Mouse (Mus musculus) granulocyte monocyte progenitor cell, adult 5-6 weeks (primary cell): ENCODE measurements around the gene Bloc1s1. TPM values are rescaled to one million over a fixed set of nuclear protein-coding genes. Genes with fewer than 3 reads are reported as not detected.

Experiments
- ATAC-seq: replicated peaks from 2 replicates; pipeline ENCODE4 v1.8.0; 2016; ENCODE audit warnings: mild to moderate bottlenecking, moderate TSS enrichment, inconsistent platforms; ENCODE audit not compliant: poor library complexity, severe bottlenecking
- total RNA-seq, 2 experiments: library from RNA; stranded (forward) in 1 of 2; stranded (reverse) in 1 of 2; fragments of 200-712, 200-1000 nt in 1 of 2; fragments of >200 nt in 1 of 2; fragmentation: Nextera tagmentation in 1 of 2; gene quantifications; 2 replicates each; pipeline ENCODE4 v1.2.3; 2014 to 2017

Gene Bloc1s1
- total RNA-seq (2014; fragmentation: Nextera tagmentation), result 124 and 140 TPM in 2 replicates
- total RNA-seq (2017), result 71.3 and 86.4 TPM in 2 replicates

GRCm38 (mm10) chr10:128923935-128924334, at the start of gene Bloc1s1:
Gene Bloc1s1, minus strand, starts transcription at chr10:128924035.
- peak; percentile 2; the same call in 1 of the 2 replicates for ATAC-seq

GRCm38 (mm10) chr10:128972841-128973240, 49.0 kb upstream of the Bloc1s1 start:
- ATAC-seq, result no peak

DNA sequence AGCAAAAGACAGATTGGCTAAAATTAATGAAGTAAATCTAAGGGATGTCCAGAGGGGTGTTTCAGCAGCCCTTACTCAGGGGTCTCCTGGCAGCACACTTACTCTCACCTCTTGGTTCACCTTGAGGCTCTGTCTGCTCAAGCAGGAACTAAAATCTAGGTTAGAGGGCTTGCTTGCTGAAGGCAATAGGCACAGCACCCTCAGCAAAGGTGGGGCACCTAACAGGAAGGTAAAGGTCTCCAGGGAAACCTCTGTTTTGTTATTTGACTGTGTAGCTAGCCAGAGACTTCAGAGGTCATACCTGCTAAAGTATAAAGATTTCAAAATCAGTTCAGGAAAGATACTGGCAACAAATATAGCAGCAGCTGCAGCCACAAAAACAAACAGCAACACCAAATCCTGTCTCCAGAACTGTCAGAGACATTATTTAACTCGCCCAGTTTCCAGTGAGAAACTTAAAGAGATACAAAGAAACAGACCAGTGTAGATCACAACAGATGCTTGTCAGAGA, 47.0 kb upstream of the Bloc1s1 start:
- no peak for ATAC-seq

- no peak for ATAC-seq
These were observed 44.5 kb upstream of the Bloc1s1 start for GRCm38 (mm10) chr10:128968341-128968749.

DNA sequence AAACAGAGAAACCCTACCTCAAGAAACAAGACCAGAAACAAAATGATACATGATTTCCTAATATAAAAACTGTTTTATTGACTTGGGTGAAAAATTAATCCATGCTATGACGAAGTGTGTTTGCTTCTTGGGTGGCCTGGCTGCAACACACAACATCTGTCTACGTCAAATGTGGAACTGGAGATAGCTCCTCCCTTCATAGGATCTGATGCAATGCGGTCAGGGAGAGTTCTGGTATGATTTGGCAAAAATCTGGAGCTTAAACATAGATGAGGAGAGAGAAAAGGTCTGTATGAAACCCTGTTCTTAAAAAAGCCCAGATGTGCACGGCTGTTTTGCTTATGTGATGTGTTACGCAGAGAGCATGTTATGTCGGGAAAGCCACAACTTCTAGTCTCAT, 42.0 kb upstream of the Bloc1s1 start:
- peak; percentile 98 for ATAC-seq

DNA sequence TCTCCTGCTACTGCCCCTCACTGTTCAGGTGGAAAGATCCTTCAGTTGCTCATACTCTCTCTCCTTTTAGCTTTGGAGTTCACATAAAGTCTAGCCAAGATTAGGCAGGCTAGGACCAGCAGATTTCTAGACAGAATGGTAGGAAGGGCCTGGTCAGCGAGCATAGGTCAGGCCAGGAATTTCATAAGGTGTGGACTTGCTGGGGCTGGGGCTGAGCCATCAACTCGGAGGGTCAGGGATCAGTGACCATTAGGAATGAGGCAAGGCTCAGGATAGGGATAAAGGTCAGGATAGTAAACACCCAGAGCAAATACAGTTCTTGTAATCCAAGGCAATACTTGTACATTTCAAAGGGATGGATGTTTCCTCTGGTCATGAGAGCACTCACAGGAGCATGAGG, 41.1 kb upstream of the Bloc1s1 start:
- ATAC-seq, result no peak

DNA sequence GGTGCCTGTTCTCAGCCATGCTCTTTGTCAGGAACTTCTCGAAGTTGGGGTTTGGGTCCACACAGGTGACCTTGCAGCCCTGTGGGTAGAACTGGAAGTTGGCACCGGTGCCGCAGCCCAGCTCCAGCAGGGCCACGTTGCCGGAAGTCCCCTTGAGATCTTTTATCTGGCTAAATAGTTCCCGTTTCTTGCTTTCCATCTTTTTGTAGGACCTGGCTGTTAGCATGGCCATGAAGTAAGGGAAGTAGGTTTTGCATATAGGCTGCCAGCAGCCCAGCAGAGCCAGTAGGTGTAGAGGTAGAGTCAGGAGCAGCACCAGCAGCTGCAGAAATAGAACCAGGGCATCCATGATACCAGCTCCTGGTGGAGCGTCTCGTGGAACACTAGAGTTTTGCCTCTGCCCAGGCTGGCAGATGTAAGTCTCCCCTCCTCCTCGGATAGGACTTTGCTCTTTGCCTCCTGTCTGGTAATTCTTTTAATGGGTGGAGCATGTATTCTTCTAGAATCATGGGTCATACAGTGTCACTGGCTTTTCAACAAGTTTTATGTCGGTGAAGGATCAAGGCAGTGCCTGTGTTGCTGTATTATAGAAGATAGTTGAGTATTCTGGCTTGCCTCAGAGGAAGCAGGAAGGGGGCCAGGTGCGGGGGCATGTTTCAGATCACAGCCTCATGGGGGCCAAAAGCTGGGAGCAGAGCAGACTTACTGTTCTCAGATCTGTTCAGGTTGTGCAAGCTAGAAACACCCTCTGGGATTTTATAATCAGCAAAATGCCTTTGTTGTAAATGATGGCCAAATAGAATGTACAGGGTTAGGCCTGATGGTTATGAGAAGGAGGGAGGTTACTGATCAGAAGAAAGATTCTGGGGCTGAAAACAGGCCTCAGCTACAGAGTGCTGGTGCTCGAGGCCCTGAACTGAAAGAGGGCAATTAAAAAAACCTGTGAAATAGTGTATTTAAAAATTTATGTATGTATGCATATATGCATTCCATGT, 37.1 kb upstream of the Bloc1s1 start, which contains the start of gene Mettl7b:
Mettl7b (minus strand) TSS at position 399 of the 995 bp plus-strand sequence.
- ATAC-seq, result peak; percentile 68

DNA sequence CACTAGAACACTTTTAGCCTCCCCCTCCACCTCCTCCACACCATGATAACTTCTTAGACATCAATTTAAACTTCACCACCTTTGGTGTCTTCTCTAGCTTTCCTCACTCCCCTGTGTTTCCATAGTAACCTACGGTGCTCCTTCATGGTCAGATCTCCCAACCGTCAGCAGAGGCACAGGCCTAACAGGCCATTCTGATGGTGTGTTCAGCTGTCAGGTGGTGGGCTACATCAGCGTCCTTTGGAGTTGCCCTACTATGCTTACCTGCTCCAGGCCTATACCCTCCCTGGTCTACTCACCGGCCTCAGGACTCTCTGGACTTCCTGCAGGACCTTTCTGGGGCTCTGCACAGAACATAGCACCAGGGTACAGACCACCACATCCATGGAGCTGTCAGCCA, 36.3 kb upstream of the Bloc1s1 start:
- no peak for ATAC-seq

- no peak for ATAC-seq
These were observed 34.5 kb upstream of the Bloc1s1 start for GRCm38 (mm10) chr10:128958340-128958739.

DNA sequence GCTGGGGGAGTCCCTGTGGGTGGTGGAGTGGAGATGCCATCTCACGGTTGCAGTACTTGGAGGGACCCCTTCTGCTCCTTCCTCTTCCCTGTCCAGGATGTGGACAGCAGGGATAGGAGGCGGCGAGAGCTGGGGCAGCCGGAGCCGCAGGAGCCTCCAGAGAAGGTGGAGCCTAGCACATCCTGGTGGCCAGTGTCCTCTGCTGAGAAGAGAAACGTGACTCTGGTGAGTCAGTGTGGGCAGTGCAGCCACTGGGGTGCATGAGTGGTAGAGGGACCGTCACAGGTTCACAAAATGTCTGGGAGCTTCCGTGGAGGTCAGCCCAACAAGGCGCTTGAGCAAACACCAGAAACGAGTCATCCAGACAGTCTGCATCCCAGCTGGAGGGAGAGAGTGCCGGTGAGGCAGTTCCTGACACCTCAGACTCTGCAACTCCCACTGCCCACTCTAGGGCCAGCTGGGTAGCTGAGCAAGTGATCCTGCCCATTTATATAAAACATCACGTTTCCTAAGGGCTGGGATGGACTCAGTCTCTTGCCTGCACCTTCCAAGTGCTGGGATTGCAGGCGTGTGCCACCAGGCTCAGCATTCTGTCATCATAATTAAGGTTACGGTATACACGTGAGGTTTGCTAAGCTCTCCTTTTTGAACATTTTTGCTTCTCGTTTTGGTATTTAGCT, 26.5 kb upstream of the Bloc1s1 start:
- 0 out of 2 replicates have a peak, but pooled peaks have one; percentile 3 for ATAC-seq

- no peak for ATAC-seq
These were observed 23.7 kb upstream of the Bloc1s1 start for GRCm38 (mm10) chr10:128947496-128947895.

DNA sequence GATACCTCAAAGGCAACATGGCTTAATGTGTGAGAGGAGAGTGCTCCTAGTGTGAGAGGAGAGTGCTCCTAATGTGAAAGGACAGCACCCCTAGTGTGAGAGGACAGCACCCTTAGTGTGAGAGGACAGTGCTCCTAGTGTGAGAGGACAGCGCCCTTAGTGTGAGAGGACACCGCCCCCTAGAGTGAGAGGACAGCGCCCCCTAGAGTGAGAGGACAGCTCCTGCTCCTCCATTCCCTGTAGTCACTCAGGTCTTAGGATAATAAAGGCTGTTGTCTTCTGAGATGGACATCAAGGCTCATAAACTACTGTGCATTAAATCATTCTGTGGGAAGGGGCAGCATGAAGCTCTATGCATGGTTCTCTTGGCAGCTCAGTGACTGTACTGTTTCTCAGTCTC, 21.8 kb upstream of the Bloc1s1 start:
- ATAC-seq, result peak; percentile 82

DNA sequence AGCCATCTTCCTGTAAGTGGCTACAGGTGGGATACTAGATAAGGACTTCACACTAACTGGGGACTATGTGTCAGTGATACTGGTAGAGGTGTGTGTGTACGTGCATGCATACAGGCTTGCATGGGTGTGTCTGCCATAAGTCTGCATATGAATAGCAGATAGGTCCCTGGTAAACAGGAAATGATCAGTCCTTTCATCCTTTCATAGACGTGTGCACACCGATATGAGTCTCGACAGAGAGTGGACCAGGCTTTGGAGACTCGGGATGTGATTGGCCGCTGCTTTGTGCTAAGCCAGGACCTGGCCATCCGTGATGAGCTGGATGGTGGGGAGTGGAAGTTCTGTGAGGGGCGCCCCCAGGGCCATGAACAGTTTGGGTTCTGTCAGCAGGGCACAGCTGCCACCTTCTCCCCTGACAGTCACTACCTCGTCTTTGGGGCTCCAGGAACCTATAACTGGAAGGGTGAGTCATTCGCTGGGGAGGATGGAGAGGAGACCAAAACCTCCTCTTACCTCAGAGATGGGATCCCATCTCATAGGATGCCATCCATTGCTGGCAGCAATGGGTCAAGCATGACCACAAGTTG, 16.7 kb upstream of the Bloc1s1 start:
- no peak for ATAC-seq

GRCm38 (mm10) chr10:128938974-128939373, 15.1 kb upstream of the Bloc1s1 start:
- no peak for ATAC-seq

GRCm38 (mm10) chr10:128938457-128938856, 14.6 kb upstream of the Bloc1s1 start:
- ATAC-seq, result no peak

- ATAC-seq, result no peak
These were observed 14.0 kb upstream of the Bloc1s1 start for GRCm38 (mm10) chr10:128937756-128938390.

- no peak for ATAC-seq
These were observed 12.1 kb upstream of the Bloc1s1 start for GRCm38 (mm10) chr10:128935826-128936440.

GRCm38 (mm10) chr10:128934997-128935787, 11.4 kb upstream of the Bloc1s1 start:
- no peak for ATAC-seq
